Mouse (Mus musculus) lung, adult 2 months (tissue): Measurements from ENCODE around the gene Cers6. TPM values are rescaled to one million over a fixed set of nuclear protein-coding genes. Genes with fewer than 3 reads are reported as not detected.
A peak's percentile ranks its signal among the peaks of the same experiment; 100 is the strongest.

ENCODE experiments used
- DNase-seq: peaks from one replicate; pipeline ENCODE4 v3.0.0; 2022
- H3K4me1 ChIP-seq: fragments of 200-500 bp; 2 replicates; pipeline ENCODE4 v1.6.1; 2011; ENCODE audit warnings: low read length; ENCODE audit not compliant: control insufficient read depth, insufficient read depth
- H3K4me3 ChIP-seq: fragments of 200-500 bp; replicated peaks from 2 replicates; pipeline ENCODE3; 2011; ENCODE audit warnings: low read depth, mild to moderate bottlenecking, control low read depth, low read length; ENCODE audit errors: extremely low read depth
- CTCF ChIP-seq: fragments of 200-500 bp; IDR thresholded peaks from 2 replicates; pipeline ENCODE4 v1.5.1; 2011; ENCODE audit warnings: mild to moderate bottlenecking, low read length, control low read depth; ENCODE audit not compliant: insufficient read depth
- POLR2A ChIP-seq: fragments of 200-500 bp; IDR thresholded peaks from 2 replicates; pipeline ENCODE4 v1.6.1; 2011; ENCODE audit warnings: low read depth, mild to moderate bottlenecking, control low read depth, low read length, borderline replicate concordance; ENCODE audit errors: extremely low read depth
- WGBS: fragments of 180-500 bp; shearing (Covaris S2); methylation state at CpG from one replicate; pipeline ENCODE4 v1.1.7; 2018; 5-methylcytosine and 5-hydroxymethylcytosine counted together
- polyA plus RNA-seq: library from polyadenylated mRNA; depleted of rRNA; stranded (reverse); fragments of >200 nt; gene quantifications from 2 replicates; pipeline ENCODE4 v1.2.3, GENCODE M21; 2012

Cers6 gene
- polyA plus RNA-seq, 1 experiment, result 16.2 TPM

GRCm38 (mm10) chr2:69132488-69133040 is 271.3 kb downstream of the Cers6 start:
- no peak for DNase-seq

GRCm38 (mm10) chr2:69134186-69134585 is 272.9 kb downstream of the Cers6 start:
- TF ChIP-seq POLR2A (no peak), CTCF (no peak)
- Histone ChIP-seq H3K4me1 (peaks cover 16% of the 10 kb centered on the region), H3K4me3 (no peak overlapping the region)
- 76% methylated on average over 1 of the region's 1 CpGs for WGBS
- DNase-seq, result no peak

More at GRCm38 (mm10) chr2:69132488-69133040, 271.3 kb downstream of the Cers6 start:
- Histone ChIP-seq H3K4me1 (peaks cover 15% of the 10 kb centered on the region), H3K4me3 (no peak overlapping the region)
- no peak for TF ChIP-seq CTCF
- no peak for TF ChIP-seq POLR2A
- WGBS, result 68% methylated on average over 5 of the region's 5 CpGs

- Histone ChIP-seq H3K4me1 (peaks cover 13% of the 10 kb centered on the region), H3K4me3 (no peak overlapping the region)
- 59% methylated on average over 9 of the region's 9 CpGs for WGBS
- TF ChIP-seq POLR2A, result no peak
- no peak for DNase-seq
These were observed 273.7 kb downstream of the Cers6 start for GRCm38 (mm10) chr2:69134937-69135336.

DNA sequence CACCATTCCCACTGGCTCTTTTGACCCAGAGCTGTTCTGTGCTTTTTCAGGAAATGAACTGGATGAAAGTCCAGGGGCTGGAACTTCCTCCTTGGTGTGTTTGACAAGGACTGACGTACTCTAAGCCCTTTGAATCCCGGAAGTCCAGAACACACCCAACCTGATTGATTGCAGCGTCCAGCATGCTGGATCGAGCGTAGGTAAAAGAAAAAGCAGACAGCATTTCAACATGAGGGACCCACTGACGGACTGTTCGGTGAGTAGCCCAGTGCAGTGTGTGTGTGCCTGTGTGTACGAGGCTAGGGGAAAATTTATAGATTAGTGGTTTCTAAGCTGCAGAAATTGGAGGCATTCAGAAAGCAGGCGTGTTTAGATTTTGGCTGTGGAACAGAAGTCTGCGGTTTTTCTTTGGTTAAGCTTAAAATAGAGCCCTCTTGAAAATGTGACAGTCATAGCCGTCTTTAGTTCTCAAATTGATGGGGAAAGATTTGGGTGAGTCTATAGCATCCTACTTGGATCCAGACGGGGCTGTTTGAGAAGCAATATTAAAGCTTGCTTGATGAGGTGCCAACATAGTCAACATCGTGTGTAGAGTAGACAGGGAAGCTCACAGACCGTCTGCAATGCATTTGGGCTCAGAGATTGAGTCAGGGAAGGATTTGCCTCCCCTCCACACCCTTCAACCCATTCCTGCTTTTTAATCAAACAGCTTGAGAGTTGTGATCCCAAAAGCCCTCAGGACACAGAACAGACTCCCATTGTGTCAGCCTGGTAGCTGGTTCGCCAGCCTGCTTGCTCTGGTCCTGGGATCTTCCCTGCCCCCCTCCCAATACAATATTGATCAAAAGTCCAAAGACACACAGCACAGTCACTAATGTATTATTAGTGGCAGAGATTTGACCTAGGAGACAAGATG is 274.7 kb downstream of the Cers6 start, which contains the start of gene Nostrin:
TSS of gene Nostrin (plus strand) at position 140 of the 916 bp plus-strand sequence.
- TF ChIP-seq CTCF, result no peak
- TF ChIP-seq POLR2A, result peak; percentile 53; the same call in 1 of the 2 replicates
- H3K4me3 ChIP-seq, result peak within 1 kb of the TSS; percentile 99
- peaks cover 12% of the 10 kb centered on the region for H3K4me1 ChIP-seq
- 10% methylated on average over 15 of the region's 15 CpGs for WGBS
- peak; percentile 24 for DNase-seq

GRCm38 (mm10) chr2:69137406-69138084 is 276.3 kb downstream of the Cers6 start:
- peaks cover 16% of the 10 kb centered on the region for H3K4me1 ChIP-seq
- WGBS, result 44% methylated on average over 10 of the region's 10 CpGs
- peak overlapping the region; percentile 99 for H3K4me3 ChIP-seq
- no peak for DNase-seq
- TF ChIP-seq POLR2A (0 out of 2 replicates have a peak, but pooled peaks have one; percentile 5), CTCF (no peak)

- no peak for DNase-seq
- 39% methylated on average over 4 of the region's 4 CpGs for WGBS
- TF ChIP-seq CTCF (no peak), POLR2A (no peak)
- H3K4me3 ChIP-seq, result no peak overlapping the region
- peaks cover 16% of the 10 kb centered on the region for H3K4me1 ChIP-seq
These were observed 277.5 kb downstream of the Cers6 start for GRCm38 (mm10) chr2:69138759-69139158.

GRCm38 (mm10) chr2:69140215-69140614 is 279.0 kb downstream of the Cers6 start:
- TF ChIP-seq POLR2A (no peak), CTCF (no peak)
- no peak overlapping the region for H3K4me3 ChIP-seq
- 44% methylated on average over 2 of the region's 2 CpGs for WGBS
- no peak for DNase-seq
- peaks cover 13% of the 10 kb centered on the region; the same call in 1 of the 2 replicates for H3K4me1 ChIP-seq

GRCm38 (mm10) chr2:69140816-69141215 is 279.6 kb downstream of the Cers6 start:
- no peak for DNase-seq
- Histone ChIP-seq H3K4me1 (peaks cover 10% of the 10 kb centered on the region; the same call in 1 of the 2 replicates), H3K4me3 (no peak overlapping the region)
- TF ChIP-seq CTCF, result no peak
- WGBS, result 48% methylated on average over 4 of the region's 4 CpGs

DNA sequence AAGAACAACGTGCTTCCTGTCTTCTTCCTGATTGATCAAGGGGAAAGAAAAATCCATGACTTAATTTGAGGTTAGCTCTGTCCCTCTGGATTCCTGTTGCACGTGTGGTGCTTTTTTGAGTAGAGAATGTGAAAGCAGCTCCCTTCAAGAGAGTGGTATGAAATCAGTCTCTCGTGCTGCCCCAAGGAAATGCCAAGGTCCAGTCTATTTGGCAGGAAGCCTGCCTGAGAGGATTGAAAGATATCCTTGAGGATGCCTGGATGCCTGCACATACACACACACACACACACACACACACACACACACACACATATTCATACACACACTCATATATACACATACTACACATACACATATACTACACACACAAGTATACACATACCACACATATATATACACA is 287.4 kb downstream of the Cers6 start:
- TF ChIP-seq POLR2A, result no peak
- no peak for TF ChIP-seq CTCF
- 31% methylated on average over 3 of the region's 3 CpGs for WGBS
- no peak overlapping the region for H3K4me3 ChIP-seq
- peaks cover 4% of the 10 kb centered on the region for H3K4me1 ChIP-seq
- DNase-seq, result no peak

GRCm38 (mm10) chr2:69149154-69149553 is 287.9 kb downstream of the Cers6 start:
- Histone ChIP-seq H3K4me3 (no peak overlapping the region), H3K4me1 (peaks cover 4% of the 10 kb centered on the region)
- TF ChIP-seq POLR2A (no peak), CTCF (no peak)
- 57% methylated on average over 10 of the region's 10 CpGs for WGBS
- DNase-seq, result no peak
